Mouse (Mus musculus): ENCODE data around the gene Gm44502. TPM values are rescaled to one million over a fixed set of nuclear protein-coding genes. Genes with fewer than 3 reads are reported as not detected.

Gene Gm44502
- total and polyA plus RNA-seq, 3 experiments: not detected

GRCm38 (mm10) chr15:89376957-89377356 lies 52.5 kb downstream of the Gm44502 start, which contains the start of gene Tymp (continued):
- no peak for TF ChIP-seq MAX (IDR thresholded peaks at IDR 0.05; ENCODE audit: low read length)

- Histone ChIP-seq H3K27me3 (ENCODE audit: control insufficient read depth in 1 of 2, insufficient read depth in 2 of 2, low read length in 2 of 2) (no peaks in the 10 kb centered on the region), H3K36me3 (ENCODE audit: control insufficient read depth in 1 of 2, insufficient read depth in 2 of 2, low read length in 2 of 2) (peaks cover 5 to 10% of the 10 kb centered on the region in 2 experiments; a peak in 3 of 4 replicates), H3K4me3 (ENCODE audit: control insufficient read depth in 1 of 2, insufficient read depth in 1 of 2, low read depth in 2 of 2, low read length in 2 of 2) (no peak overlapping the region), H3K9me3 (replicated peaks; ENCODE audit: insufficient read depth, low read length) (no peaks in the 10 kb centered on the region), H3K79me2 (ENCODE audit: control insufficient read depth, insufficient read depth, low read length, poor library complexity) (peaks cover 20% of the 10 kb centered on the region), H3K9ac (ENCODE audit: control insufficient read depth, low read depth, low read length, poor library complexity, severe bottlenecking) (no peak overlapping the region), H3K4me1 (ENCODE audit: control insufficient read depth in 1 of 2, insufficient read depth in 2 of 2, low read length in 2 of 2) (peaks cover 0 to 11% of the 10 kb centered on the region in 2 experiments; a peak in 1 of 4 replicates), H3K27ac (ENCODE audit: control insufficient read depth, low read depth, low read length) (no peak overlapping the region)
- TF ChIP-seq SIN3A (IDR thresholded peaks at IDR 0.05; ENCODE audit: low read length): no peak
- no peak for TF ChIP-seq ETS1 (IDR thresholded peaks at IDR 0.05; ENCODE audit: low read depth, low read length)
- no peak for TF ChIP-seq MAZ (IDR thresholded peaks at IDR 0.05; ENCODE audit: low read depth, low read length)
- no peak for TF ChIP-seq ZKSCAN1 (IDR thresholded peaks at IDR 0.05; ENCODE audit: low read depth, low read length)
- no peak for TF ChIP-seq MYC (IDR thresholded peaks at IDR 0.05; ENCODE audit: low read depth, low read length)
- no peak for DNase-seq (ENCODE audit: low read depth, low spot score)
Observed at GRCm38 (mm10) chr15:89376040-89376439, 53.5 kb downstream of the Gm44502 start.

- H3K79me2 ChIP-seq (ENCODE audit: control insufficient read depth, insufficient read depth, low read length, poor library complexity): peaks cover 20% of the 10 kb centered on the region
- H3K9me3 ChIP-seq (replicated peaks; ENCODE audit: insufficient read depth, low read length): no peaks in the 10 kb centered on the region
- no peak overlapping the region for H3K4me3 ChIP-seq (ENCODE audit: control insufficient read depth in 1 of 2, insufficient read depth in 1 of 2, low read depth in 2 of 2, low read length in 2 of 2)
- TF ChIP-seq POLR2AphosphoS5 (IDR thresholded peaks at IDR 0.05; ENCODE audit: borderline replicate concordance, low read depth, low read length) (no peak), KAT2A (conservative IDR thresholded peaks at IDR 0.05; ENCODE audit: low read depth, low read length) (no peak), MAX (IDR thresholded peaks at IDR 0.05; ENCODE audit: low read length) (no peak), MYB (IDR thresholded peaks at IDR 0.05; ENCODE audit: low read depth, low read length) (no peak), ZC3H11A (IDR thresholded peaks at IDR 0.05; ENCODE audit: low read depth, low read length) (no peak)
- H3K4me1 ChIP-seq (ENCODE audit: control insufficient read depth in 1 of 2, insufficient read depth in 2 of 2, low read length in 2 of 2): peaks cover 0 to 8% of the 10 kb centered on the region in 2 experiments; a peak in 1 of 4 replicates
- no peak overlapping the region for H3K27ac ChIP-seq (ENCODE audit: control insufficient read depth, low read depth, low read length)
- DNase-seq (ENCODE audit: low read depth, low spot score): no peak
- H3K27me3 ChIP-seq (ENCODE audit: control insufficient read depth in 1 of 2, insufficient read depth in 2 of 2, low read length in 2 of 2): no peaks in the 10 kb centered on the region
- peaks cover 5 to 9% of the 10 kb centered on the region in 2 experiments; a peak in 3 of 4 replicates for H3K36me3 ChIP-seq (ENCODE audit: control insufficient read depth in 1 of 2, insufficient read depth in 2 of 2, low read length in 2 of 2)
- H3K9ac ChIP-seq (ENCODE audit: control insufficient read depth, low read depth, low read length, poor library complexity, severe bottlenecking): no peak overlapping the region
Observed at GRCm38 (mm10) chr15:89374801-89375534, 54.5 kb downstream of the Gm44502 start.

GRCm38 (mm10) chr15:89374340-89374739 lies 55.2 kb downstream of the Gm44502 start:
- DNase-seq (ENCODE audit: low read depth, low spot score): no peak
- TF ChIP-seq CTCF (IDR thresholded peaks at IDR 0.05 in 2 of 3, conservative IDR thresholded peaks at IDR 0.05 in 1 of 3; ENCODE audit: control insufficient read depth in 1 of 3, insufficient read depth in 1 of 3, low read depth in 2 of 3, low read length in 3 of 3, poor library complexity in 1 of 3, severe bottlenecking in 1 of 3) (no peak), RCOR1 (IDR thresholded peaks at IDR 0.05; ENCODE audit: low read depth, low read length) (no peak)
- peaks cover 5% of the 10 kb centered on the region in 2 experiments; a peak in 3 of 4 replicates for H3K36me3 ChIP-seq (ENCODE audit: control insufficient read depth in 1 of 2, insufficient read depth in 2 of 2, low read length in 2 of 2)
- H3K9ac ChIP-seq (ENCODE audit: control insufficient read depth, low read depth, low read length, poor library complexity, severe bottlenecking): peak overlapping the region; percentile 90
- no peaks in the 10 kb centered on the region for H3K9me3 ChIP-seq (replicated peaks; ENCODE audit: insufficient read depth, low read length)
- peak overlapping the region; percentile 63 to 76 for H3K4me3 ChIP-seq (ENCODE audit: control insufficient read depth in 1 of 2, insufficient read depth in 1 of 2, low read depth in 2 of 2, low read length in 2 of 2)
- H3K27me3 ChIP-seq (ENCODE audit: control insufficient read depth in 1 of 2, insufficient read depth in 2 of 2, low read length in 2 of 2): no peaks in the 10 kb centered on the region
- peaks cover 20% of the 10 kb centered on the region for H3K79me2 ChIP-seq (ENCODE audit: control insufficient read depth, insufficient read depth, low read length, poor library complexity)
- peaks cover 0 to 8% of the 10 kb centered on the region in 2 experiments; a peak in 1 of 4 replicates for H3K4me1 ChIP-seq (ENCODE audit: control insufficient read depth in 1 of 2, insufficient read depth in 2 of 2, low read length in 2 of 2)
- no peak overlapping the region for H3K27ac ChIP-seq (ENCODE audit: control insufficient read depth, low read depth, low read length)
